Mouse (Mus musculus): Measurements from ENCODE around the gene Tlr11.

Tlr11 gene

DNA sequence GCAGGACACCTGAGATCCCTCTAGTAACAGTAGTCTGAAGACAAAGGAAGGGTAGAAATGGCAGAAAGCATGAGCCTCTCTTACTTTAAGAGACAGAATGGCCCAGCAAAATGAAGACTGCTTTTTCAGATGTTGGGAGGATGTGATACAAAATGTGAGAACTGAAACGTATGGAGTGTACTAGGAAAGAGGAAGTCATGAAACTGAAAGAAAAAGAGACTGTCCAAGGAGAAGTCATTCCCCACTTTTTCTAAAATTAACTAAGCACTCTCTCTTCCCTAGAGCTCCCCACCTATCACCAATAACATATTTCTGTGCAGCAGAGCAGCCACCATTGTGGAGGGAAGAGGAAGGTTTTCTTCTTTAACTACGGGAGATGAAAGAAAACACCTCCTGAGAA, at the start of gene Tlr11:
Tlr11 (plus strand) TSS at position 322 of the 400 bp plus-strand sequence.
- no peak for DNase-seq (ENCODE audit: low spot score in 2 of 2)

GRCm38 (mm10) chr14:50326661-50327060, 31.1 kb upstream of the Tlr11 start, which contains the start of gene Olfr734:
TSS of gene Olfr734 (minus strand) at chr14:50326761.
- no peak for DNase-seq (ENCODE audit: low spot score in 2 of 2)

- no peak for DNase-seq (ENCODE audit: low spot score in 2 of 2)
Measured at GRCm38 (mm10) chr14:50348796-50349195, 8.9 kb upstream of the Tlr11 start, which contains the start of gene Olfr735. TSS of gene Olfr735 (minus strand) at chr14:50348872.

DNA sequence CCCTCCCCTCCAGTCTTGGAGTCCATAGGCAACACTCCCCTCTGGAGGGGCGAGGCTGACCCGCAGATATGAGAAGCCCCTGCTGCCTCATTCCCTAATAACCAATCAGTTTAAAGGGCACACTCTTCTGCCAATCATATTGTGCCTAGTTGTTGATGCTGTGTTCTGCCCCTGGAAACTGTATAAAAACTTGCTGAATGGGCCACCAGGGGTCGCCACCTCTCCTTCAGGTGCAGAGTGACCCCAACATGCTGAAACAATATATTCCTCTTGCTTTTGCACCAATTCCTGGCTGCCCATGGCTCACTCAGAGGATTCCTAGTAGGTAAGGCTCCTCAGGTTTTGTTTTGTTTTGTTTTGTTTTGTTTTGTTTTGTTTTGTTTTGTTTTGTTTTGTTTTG, 5.3 kb upstream of the Tlr11 start:
- DNase-seq (ENCODE audit: low spot score in 2 of 2) = no peak

DNA sequence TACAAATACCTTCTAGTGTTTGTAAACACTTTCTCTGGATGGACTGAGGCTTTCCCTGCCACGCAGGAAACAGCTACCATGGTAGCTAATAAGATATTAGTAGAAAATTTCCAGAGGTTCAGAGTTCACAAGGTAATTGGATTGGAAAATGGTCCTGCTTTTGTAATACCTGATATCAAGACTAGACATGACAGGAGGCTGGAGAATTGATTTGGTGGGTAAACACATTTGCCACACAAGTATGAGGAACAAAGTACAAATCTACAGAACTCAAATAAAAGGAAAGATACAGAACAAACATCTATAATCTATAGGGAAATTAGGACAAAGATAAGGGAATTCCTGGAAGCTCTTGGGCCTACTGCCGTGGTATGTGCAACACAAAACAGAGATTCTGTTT, 989 bp upstream of the Tlr11 start:
- DNase-seq (ENCODE audit: low spot score in 2 of 2) = no peak

DNA sequence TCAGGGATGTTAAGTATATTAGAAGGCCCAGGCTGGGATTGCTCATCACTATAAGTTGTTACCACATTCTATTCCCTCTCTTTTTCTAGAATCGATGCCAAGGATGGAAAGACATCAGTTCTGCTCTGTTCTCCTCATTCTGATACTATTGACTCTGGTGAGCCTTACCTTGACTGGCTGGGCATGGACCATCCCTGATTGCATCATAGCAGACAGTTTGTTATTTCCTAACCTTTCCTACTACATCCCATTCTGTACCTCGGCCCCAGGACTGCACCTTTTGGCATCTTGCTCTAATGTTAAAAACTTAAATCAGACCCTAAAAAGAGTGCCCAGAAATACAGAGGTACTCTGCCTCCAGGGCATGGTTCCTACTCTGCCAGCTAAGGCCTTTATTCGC, 2.8 kb downstream of the Tlr11 start:
- no peak for DNase-seq (ENCODE audit: low spot score in 2 of 2)

GRCm38 (mm10) chr14:50363561-50363960, 5.8 kb downstream of the Tlr11 start:
- DNase-seq (ENCODE audit: low spot score in 2 of 2) = no peak

DNA sequence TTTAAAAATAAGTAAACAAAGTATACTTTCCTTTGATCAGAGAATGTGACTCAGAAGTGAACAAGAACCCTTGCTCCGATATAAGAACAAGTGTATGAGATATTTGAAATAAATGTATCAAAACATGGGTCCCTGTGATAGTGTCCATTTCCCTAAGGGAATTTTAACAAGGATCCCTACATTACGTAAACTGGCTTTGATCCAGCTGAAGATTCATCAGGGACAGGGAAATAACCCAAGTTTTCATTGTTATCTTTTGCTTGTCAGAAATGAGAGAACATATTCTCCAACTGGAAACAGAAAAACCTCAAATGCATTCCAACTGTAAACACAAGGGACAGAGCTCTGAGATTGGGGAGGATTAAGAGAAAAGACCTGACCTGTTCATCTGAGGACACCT, 23.1 kb downstream of the Tlr11 start, which contains the start of gene Olfr736:
Olfr736 (plus strand) TSS at position 301 of the 400 bp plus-strand sequence.
- no peak for DNase-seq (ENCODE audit: low spot score in 2 of 2)

GRCm38 (mm10) chr14:50407268-50407667, 49.6 kb downstream of the Tlr11 start, which contains the start of gene Olfr738:
TSS of gene Olfr738 (plus strand) at chr14:50407568.
- no peak for DNase-seq (ENCODE audit: low spot score in 2 of 2)
